Comparison of ENCODE assay signal across 8 mouse cellular contexts in genomic region chr4:117250982-117251381, GRCm38 (mm10). TPM values are rescaled to one million over a fixed set of nuclear protein-coding genes. Genes with fewer than 3 reads are reported as not detected.
DNase-seq lines count a peak whose midpoint lies in the region; ATAC-seq lines count a peak whose summit lies in the region.

No protein-coding gene starts in this region.

- WGBS in kidney, embryonic 15.5 days: 73% methylated on average over 1 of the region's 1 CpGs
- 86% methylated on average over 1 of the region's 1 CpGs for WGBS in forebrain, embryonic 11.5 days
- WGBS in intestine, embryonic 16.5 days: 73% methylated on average over 1 of the region's 1 CpGs
- WGBS in midbrain, embryonic 16.5 days: 78% methylated on average over 1 of the region's 1 CpGs

- H3K36me3 ChIP-seq in kidney, embryonic 15.5 days: no peaks in the 10 kb centered on the region
- no peaks in the 10 kb centered on the region for H3K36me3 ChIP-seq in forebrain, embryonic 11.5 days (ENCODE audit: control insufficient read depth, insufficient read depth, low read length)
- no peaks in the 10 kb centered on the region for H3K36me3 ChIP-seq in intestine, embryonic 16.5 days (ENCODE audit: control insufficient read depth, insufficient read depth, low read length)
- no peaks in the 10 kb centered on the region for H3K36me3 ChIP-seq in midbrain, embryonic 16.5 days (ENCODE audit: control insufficient read depth, insufficient read depth, low read length)

- H3K27me3 ChIP-seq in kidney, embryonic 15.5 days: no peaks in the 10 kb centered on the region; the same call in 1 of the 2 replicates
- no peaks in the 10 kb centered on the region for H3K27me3 ChIP-seq in forebrain, embryonic 11.5 days (ENCODE audit: control insufficient read depth, insufficient read depth, low read length)
- no peaks in the 10 kb centered on the region for H3K27me3 ChIP-seq in intestine, embryonic 16.5 days (replicated peaks; ENCODE audit: control insufficient read depth, insufficient read depth, low read length)
- H3K27me3 ChIP-seq in midbrain, embryonic 16.5 days (ENCODE audit: control insufficient read depth, insufficient read depth, low read depth, low read length): no peaks in the 10 kb centered on the region

- H3K4me3 ChIP-seq in kidney, embryonic 15.5 days (replicated peaks): peak overlapping the region; percentile 80
- no peak overlapping the region; the same call in 1 of the 2 replicates for H3K4me3 ChIP-seq in forebrain, embryonic 11.5 days (ENCODE audit: low read depth, low read length)
- H3K4me3 ChIP-seq in intestine, embryonic 16.5 days (ENCODE audit: low read length): no peak overlapping the region
- H3K4me3 ChIP-seq in midbrain, embryonic 16.5 days (ENCODE audit: low read depth, low read length): no peak overlapping the region; the same call in 1 of the 2 replicates

- peaks cover 28% of the 10 kb centered on the region for H3K4me1 ChIP-seq in kidney, embryonic 15.5 days
- no peaks in the 10 kb centered on the region; the same call in 1 of the 2 replicates for H3K4me1 ChIP-seq in forebrain, embryonic 11.5 days (replicated peaks; ENCODE audit: control insufficient read depth, insufficient read depth, low read length)
- peaks cover 15% of the 10 kb centered on the region for H3K4me1 ChIP-seq in intestine, embryonic 16.5 days (ENCODE audit: control insufficient read depth, insufficient read depth, low read length)
- peaks cover 12% of the 10 kb centered on the region; the same call in 1 of the 2 replicates for H3K4me1 ChIP-seq in midbrain, embryonic 16.5 days (ENCODE audit: control insufficient read depth, insufficient read depth, low read length)

- DNase-seq in kidney, postnatal 10 days: no peak
- no peak for DNase-seq in forebrain, embryonic 11.5 days (ENCODE audit: low spot score)
- DNase-seq in frontal cortex, postnatal 14 days (ENCODE audit: low spot score in 2 of 2): no peak
- DNase-seq in B cell, adult 2 months: no peak

- H3K27ac ChIP-seq in kidney, embryonic 15.5 days: no peak overlapping the region
- no peak overlapping the region for H3K27ac ChIP-seq in forebrain, embryonic 11.5 days (ENCODE audit: low read depth, low read length)
- H3K27ac ChIP-seq in intestine, embryonic 16.5 days (ENCODE audit: low read length): no peak overlapping the region
- H3K27ac ChIP-seq in midbrain, embryonic 16.5 days (ENCODE audit: low read length): no peak overlapping the region

- ATAC-seq in kidney, embryonic 15.5 days (replicated peaks; ENCODE audit: low FRiP score): no peak
- ATAC-seq in forebrain, embryonic 11.5 days (replicated peaks; ENCODE audit: low FRiP score): no peak
- ATAC-seq in intestine, embryonic 16.5 days: no peak
- ATAC-seq in midbrain, embryonic 16.5 days: no peak
- no peak for ATAC-seq in megakaryocyte-erythroid progenitor cell, adult 5-6 weeks (replicated peaks; ENCODE audit: low FRiP score, low TSS enrichment, poor library complexity, severe bottlenecking)

- H3K4me2 ChIP-seq in kidney, embryonic 15.5 days: peak overlapping the region; percentile 72
- peak overlapping the region; percentile 52; the same call in 1 of the 2 replicates for H3K4me2 ChIP-seq in forebrain, embryonic 11.5 days (ENCODE audit: low read depth, low read length, severe bottlenecking)
- H3K4me2 ChIP-seq in intestine, embryonic 16.5 days (ENCODE audit: low read depth, low read length): peak overlapping the region; percentile 89; the same call in 1 of the 2 replicates
- H3K4me2 ChIP-seq in midbrain, embryonic 16.5 days (ENCODE audit: low read length): peak overlapping the region; percentile 79; the same call in 1 of the 2 replicates

- no peak overlapping the region for H3K9ac ChIP-seq in kidney, embryonic 15.5 days
- no peak overlapping the region for H3K9ac ChIP-seq in forebrain, embryonic 11.5 days (ENCODE audit: low read length)
- no peak overlapping the region for H3K9ac ChIP-seq in intestine, embryonic 16.5 days (ENCODE audit: low read depth, low read length)
- no peak overlapping the region for H3K9ac ChIP-seq in midbrain, embryonic 16.5 days (ENCODE audit: low read depth, low read length)

- H3K9me3 ChIP-seq in kidney, embryonic 15.5 days (replicated peaks): no peaks in the 10 kb centered on the region
- no peaks in the 10 kb centered on the region for H3K9me3 ChIP-seq in forebrain, embryonic 11.5 days (ENCODE audit: control insufficient read depth, low read length)
- no peaks in the 10 kb centered on the region for H3K9me3 ChIP-seq in intestine, embryonic 16.5 days (ENCODE audit: control insufficient read depth, low read length)
- H3K9me3 ChIP-seq in midbrain, embryonic 16.5 days (replicated peaks; ENCODE audit: control insufficient read depth, low read length, poor library complexity, severe bottlenecking): no peaks in the 10 kb centered on the region

RNA-seq across cellular contexts. Expression of gene Tmem53, which starts 0.8 kb away (rescaled TPM):
- polyA plus RNA-seq in kidney, embryonic 15.5 days (2015; fragmentation: Nextera tagmentation; extraction: Ambion mirVana): 14.9 and 16.5 TPM in 2 replicates
- polyA plus RNA-seq in forebrain, embryonic 11.5 days (2014; fragmentation: Nextera tagmentation; extraction: Ambion mirVana): 6.4 and 9.0 TPM in 2 replicates
- 11.2 and 11.8 TPM in 2 replicates for polyA plus RNA-seq in intestine, embryonic 16.5 days (2015; fragmentation: Nextera tagmentation; extraction: Ambion mirVana)
- polyA plus RNA-seq in midbrain, embryonic 16.5 days (2015; fragmentation: Nextera tagmentation; extraction: Ambion mirVana): 9.3 and 10.1 TPM in 2 replicates
- total RNA-seq in megakaryocyte-erythroid progenitor cell, adult 5-6 weeks (2014; fragmentation: Nextera tagmentation): not detected in 2 replicates
- total RNA-seq in megakaryocyte-erythroid progenitor cell, adult 5-6 weeks (2017): not detected in 2 replicates

RNA-seq across cellular contexts. Expression of gene Armh1, which starts 0.9 kb away (rescaled TPM):
- polyA plus RNA-seq in kidney, embryonic 15.5 days (2015; fragmentation: Nextera tagmentation; extraction: Ambion mirVana): 0.12 and 0.38 TPM in 2 replicates
- 0.49 TPM in 1 of 2 replicates, not detected in the other for polyA plus RNA-seq in forebrain, embryonic 11.5 days (2014; fragmentation: Nextera tagmentation; extraction: Ambion mirVana)
- 0.40 and 0.47 TPM in 2 replicates for polyA plus RNA-seq in intestine, embryonic 16.5 days (2015; fragmentation: Nextera tagmentation; extraction: Ambion mirVana)
- polyA plus RNA-seq in midbrain, embryonic 16.5 days (2015; fragmentation: Nextera tagmentation; extraction: Ambion mirVana): 1.6 and 3.1 TPM in 2 replicates
- not detected in 2 replicates for total RNA-seq in megakaryocyte-erythroid progenitor cell, adult 5-6 weeks (2014; fragmentation: Nextera tagmentation)
- not detected in 2 replicates for total RNA-seq in megakaryocyte-erythroid progenitor cell, adult 5-6 weeks (2017)
